Mouse (Mus musculus): ENCODE data around the gene Cd68. TPM values are rescaled to one million over a fixed set of nuclear protein-coding genes. Genes with fewer than 3 reads are reported as not detected.

Gene Cd68
- polyA plus RNA-seq, 1 experiment from 2014 or later, result 43.6 TPM

DNA sequence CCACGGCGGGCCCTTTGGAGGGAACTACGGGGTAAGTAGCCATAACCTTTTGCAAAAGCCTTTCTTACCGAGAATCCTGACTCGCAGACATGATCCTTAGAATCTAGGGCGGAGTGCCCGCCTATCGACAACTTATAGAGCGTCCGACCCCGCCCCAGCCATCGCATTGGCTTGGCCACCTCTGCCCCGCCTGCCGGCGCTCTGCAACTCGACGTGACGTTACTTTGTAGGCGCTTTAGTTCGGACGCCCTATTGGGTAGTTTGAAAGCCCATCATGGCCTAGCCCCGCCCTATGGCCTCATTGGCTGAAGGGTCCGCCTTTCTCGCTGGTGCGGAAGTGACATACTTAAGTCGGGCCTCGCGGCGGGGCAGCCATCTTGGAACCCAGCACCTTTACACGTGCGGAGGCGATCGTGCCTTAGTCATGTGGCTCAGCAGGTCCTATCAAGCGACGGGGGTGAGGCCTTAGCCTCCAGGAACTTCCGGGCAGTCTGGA, 6.3 kb upstream of the Cd68 start, which contains the start of gene Eif4a1:
Gene Eif4a1, minus strand, starts transcription at position 213 of the 496 bp plus-strand sequence.
- Histone ChIP-seq H3K9me3 (ENCODE audit: low read length) (no peaks in the 10 kb centered on the region), H3K36me3 (ENCODE audit: insufficient read depth, low read length) (peaks cover 53% of the 10 kb centered on the region), H3K27ac (ENCODE audit: low read length) (peak within 1 kb of the TSS; percentile 100), H3K4me2 (replicated peaks; ENCODE audit: low read depth, low read length) (peak within 1 kb of the TSS; percentile 67), H3K4me3 (ENCODE audit: low read depth, low read length) (peak within 1 kb of the TSS; percentile 100), H3K4me1 (ENCODE audit: insufficient read depth, low read depth, low read length) (peaks cover 4% of the 10 kb centered on the region; the same call in 1 of the 2 replicates), H3K9ac (replicated peaks; ENCODE audit: low read depth) (peak within 1 kb of the TSS; percentile 99), H3K27me3 (replicated peaks; ENCODE audit: insufficient read depth, low read length) (no peaks in the 10 kb centered on the region)
- peak; percentile 94 for ATAC-seq
- WGBS, result under 1% methylated on average over 36 of the region's 36 CpGs
- TF ChIP-seq EP300 (IDR thresholded peaks at IDR 0.05) (no peak), CTCF (IDR thresholded peaks at IDR 0.05) (0 out of 2 replicates have a peak, but pooled peaks have one; percentile 17)
- DNase-seq (ENCODE audit: low spot score), result peak; percentile 100

DNA sequence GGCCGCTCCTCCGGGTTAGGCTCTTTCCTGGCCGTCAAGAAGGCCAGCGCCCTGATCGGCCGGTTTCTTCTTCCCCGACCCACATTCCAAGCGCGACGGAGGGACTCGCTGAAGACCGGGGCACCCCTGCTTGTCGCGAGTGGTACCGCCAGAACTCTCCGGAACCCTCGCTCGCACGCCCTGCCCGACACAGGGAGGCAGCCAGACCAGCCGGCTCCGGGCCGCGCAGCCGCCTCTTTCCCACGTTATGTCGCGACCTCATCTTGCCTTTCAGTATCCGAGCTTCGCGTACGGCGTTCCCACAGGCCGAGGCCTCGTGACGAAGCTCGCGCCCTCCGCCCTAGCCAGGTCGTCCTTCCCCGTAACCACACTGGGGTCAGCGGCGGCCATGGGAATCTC, 5.8 kb upstream of the Cd68 start:
- TF ChIP-seq EP300 (IDR thresholded peaks at IDR 0.05) (no peak), CTCF (IDR thresholded peaks at IDR 0.05) (no peak)
- DNase-seq (ENCODE audit: low spot score), result no peak
- ATAC-seq, result peak; percentile 3; the same call in 1 of the 2 replicates
- peak overlapping the region; percentile 67 for H3K4me2 ChIP-seq (replicated peaks; ENCODE audit: low read depth, low read length)
- WGBS, result 2% methylated on average over 42 of the region's 43 CpGs
- H3K9me3 ChIP-seq (ENCODE audit: low read length), result no peaks in the 10 kb centered on the region
- peaks cover 4% of the 10 kb centered on the region; the same call in 1 of the 2 replicates for H3K4me1 ChIP-seq (ENCODE audit: insufficient read depth, low read depth, low read length)
- no peaks in the 10 kb centered on the region for H3K27me3 ChIP-seq (replicated peaks; ENCODE audit: insufficient read depth, low read length)
- H3K9ac ChIP-seq (replicated peaks; ENCODE audit: low read depth), result peak overlapping the region; percentile 99
- H3K27ac ChIP-seq (ENCODE audit: low read length), result peak overlapping the region; percentile 100
- H3K36me3 ChIP-seq (ENCODE audit: insufficient read depth, low read length), result peaks cover 48% of the 10 kb centered on the region
- peak overlapping the region; percentile 100 for H3K4me3 ChIP-seq (ENCODE audit: low read depth, low read length)

DNA sequence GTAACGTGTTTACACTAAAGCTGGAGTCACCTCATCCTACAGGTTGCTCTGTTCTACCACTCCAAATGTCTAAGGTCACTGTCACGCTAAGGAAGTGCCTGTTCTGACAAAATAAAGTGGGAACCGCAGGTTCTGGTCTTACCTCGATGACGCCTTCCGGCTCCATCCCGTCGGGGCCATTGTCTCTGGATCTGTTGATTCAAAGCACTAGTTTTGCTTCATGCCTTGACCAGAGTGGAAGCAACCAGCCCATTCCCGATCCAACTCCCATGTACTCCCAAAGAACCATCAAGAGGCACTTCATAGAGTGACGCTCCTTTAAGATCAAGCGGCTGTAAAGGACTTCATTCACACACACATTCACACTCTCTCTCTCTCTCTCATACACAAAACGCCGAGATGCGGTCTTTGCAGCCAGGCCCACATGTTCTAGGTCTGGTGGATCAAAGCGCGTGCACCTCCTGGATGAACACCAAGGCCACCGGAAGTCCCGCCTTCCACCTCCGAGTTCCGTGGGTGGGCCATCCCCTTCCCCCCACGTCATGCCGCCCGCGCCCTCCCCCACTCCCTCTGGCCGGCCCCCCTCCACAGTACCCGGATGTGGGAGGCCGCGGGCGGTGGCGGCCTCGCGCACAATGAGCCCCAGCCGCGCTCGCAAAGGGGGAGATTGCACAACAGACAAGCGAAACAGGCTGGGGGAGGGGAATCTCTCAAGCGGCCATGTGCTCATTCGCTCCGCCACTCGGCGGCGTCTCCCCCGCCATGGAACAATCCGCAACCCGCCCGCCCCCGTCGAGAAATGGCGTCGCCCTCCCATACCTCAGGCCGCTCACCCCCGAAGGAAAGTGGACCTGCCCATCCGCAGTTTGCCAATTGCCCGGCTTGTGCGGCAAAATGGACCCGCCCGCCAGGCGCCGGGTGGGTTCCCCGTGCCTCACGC, 5.1 kb upstream of the Cd68 start:
- peak overlapping the region; percentile 100 for H3K27ac ChIP-seq (ENCODE audit: low read length)
- H3K4me3 ChIP-seq (ENCODE audit: low read depth, low read length), result peak overlapping the region; percentile 100
- peak overlapping the region; percentile 99 for H3K9ac ChIP-seq (replicated peaks; ENCODE audit: low read depth)
- H3K4me2 ChIP-seq (replicated peaks; ENCODE audit: low read depth, low read length), result peak overlapping the region; percentile 67
- DNase-seq (ENCODE audit: low spot score), result peak; percentile 99
- ATAC-seq, result peak; percentile 82
- no peaks in the 10 kb centered on the region for H3K27me3 ChIP-seq (replicated peaks; ENCODE audit: insufficient read depth, low read length)
- under 1% methylated on average over 45 of the region's 61 CpGs for WGBS
- TF ChIP-seq CTCF (IDR thresholded peaks at IDR 0.05) (peak; percentile 44), EP300 (IDR thresholded peaks at IDR 0.05) (no peak)
- peaks cover 4% of the 10 kb centered on the region; the same call in 1 of the 2 replicates for H3K4me1 ChIP-seq (ENCODE audit: insufficient read depth, low read depth, low read length)
- H3K36me3 ChIP-seq (ENCODE audit: insufficient read depth, low read length), result peaks cover 44% of the 10 kb centered on the region
- H3K9me3 ChIP-seq (ENCODE audit: low read length), result no peaks in the 10 kb centered on the region

DNA sequence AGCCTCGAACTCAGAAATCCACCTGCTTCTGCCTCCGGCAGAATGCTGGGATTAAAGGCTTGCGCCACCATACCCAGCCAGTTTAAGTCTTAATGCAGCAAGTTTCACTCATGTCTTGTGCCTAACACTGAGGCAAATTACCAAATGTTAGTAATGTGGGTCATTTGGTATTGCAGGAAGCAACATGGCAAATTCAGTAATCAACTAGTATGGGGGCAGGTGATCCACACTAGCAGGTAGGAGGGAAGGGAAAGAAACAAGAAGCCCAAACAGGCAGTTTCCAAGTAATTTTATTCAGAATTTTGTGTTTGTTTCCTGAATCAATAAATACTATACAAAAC, 682 bp upstream of the Cd68 start:
- no peak overlapping the region; the same call in 1 of the 2 replicates for H3K27ac ChIP-seq (ENCODE audit: low read length)

DNA sequence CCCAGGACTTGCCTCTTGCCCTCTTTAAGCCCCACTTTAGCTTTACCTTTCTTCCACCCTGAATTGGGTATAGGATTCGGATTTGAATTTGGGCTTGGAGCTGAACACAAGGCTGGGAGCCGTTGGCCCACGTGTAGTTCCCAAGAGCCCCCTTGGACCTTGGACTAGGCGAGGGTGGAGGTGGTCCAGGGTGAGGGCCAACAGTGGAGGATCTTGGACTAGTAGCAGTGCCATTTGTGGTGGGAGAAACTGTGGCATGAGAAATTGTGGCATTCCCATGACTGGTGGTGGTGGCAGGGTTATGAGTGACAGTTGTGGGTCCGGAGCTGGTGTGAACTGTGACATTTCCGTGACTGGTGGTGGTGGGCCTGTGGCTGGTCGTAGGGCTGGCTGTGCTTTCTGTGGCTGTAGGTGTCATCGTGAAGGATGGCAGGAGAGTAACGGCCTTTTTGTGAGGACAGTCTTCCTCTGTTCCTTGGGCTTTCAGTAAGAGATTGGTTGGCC, 444 bp downstream of the Cd68 start:
- no peak for DNase-seq (ENCODE audit: low spot score)
- no peak for ATAC-seq
- peaks cover 22% of the 10 kb centered on the region; the same call in 1 of the 2 replicates for H3K36me3 ChIP-seq (ENCODE audit: insufficient read depth, low read length)

More for the DNA sequence above, 682 bp upstream of the Cd68 start:
- DNase-seq (ENCODE audit: low spot score), result no peak
- no peak for TF ChIP-seq CTCF (IDR thresholded peaks at IDR 0.05)
- no peak for TF ChIP-seq EP300 (IDR thresholded peaks at IDR 0.05)
- Histone ChIP-seq H3K4me2 (replicated peaks; ENCODE audit: low read depth, low read length) (no peak overlapping the region), H3K4me1 (ENCODE audit: insufficient read depth, low read depth, low read length) (peaks cover 8% of the 10 kb centered on the region; the same call in 1 of the 2 replicates), H3K9me3 (ENCODE audit: low read length) (no peaks in the 10 kb centered on the region), H3K9ac (replicated peaks; ENCODE audit: low read depth) (no peak overlapping the region), H3K4me3 (ENCODE audit: low read depth, low read length) (no peak overlapping the region), H3K36me3 (ENCODE audit: insufficient read depth, low read length) (peaks cover 22% of the 10 kb centered on the region; the same call in 1 of the 2 replicates), H3K27me3 (replicated peaks; ENCODE audit: insufficient read depth, low read length) (no peaks in the 10 kb centered on the region)
- 89% methylated on average over 3 of the region's 3 CpGs for WGBS
- ATAC-seq, result no peak

DNA sequence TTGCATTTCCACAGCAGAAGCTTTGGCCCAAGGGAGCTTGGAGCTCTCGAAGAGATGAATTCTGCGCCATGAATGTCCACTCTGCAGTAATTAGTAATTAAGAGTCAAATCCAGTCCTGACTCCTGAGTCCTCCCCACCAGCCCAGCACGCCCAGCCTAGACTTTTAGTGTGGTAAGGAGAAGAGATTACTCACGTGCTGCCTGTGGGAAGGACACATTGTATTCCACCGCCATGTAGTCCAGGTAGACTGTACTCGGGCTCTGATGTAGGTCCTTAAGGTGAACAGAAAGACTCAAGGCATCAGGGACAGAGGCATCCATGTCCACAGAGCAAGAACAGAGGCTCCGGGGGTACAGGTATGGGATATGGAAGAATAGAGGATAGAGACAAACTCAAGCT, 1.1 kb downstream of the Cd68 start:
- TF ChIP-seq CTCF (IDR thresholded peaks at IDR 0.05) (no peak), EP300 (IDR thresholded peaks at IDR 0.05) (no peak)
- peaks cover 12% of the 10 kb centered on the region; the same call in 1 of the 2 replicates for H3K4me1 ChIP-seq (ENCODE audit: insufficient read depth, low read depth, low read length)
- DNase-seq (ENCODE audit: low spot score), result no peak
- H3K9ac ChIP-seq (replicated peaks; ENCODE audit: low read depth), result no peak overlapping the region
- peaks cover 19% of the 10 kb centered on the region; the same call in 1 of the 2 replicates for H3K36me3 ChIP-seq (ENCODE audit: insufficient read depth, low read length)
- ATAC-seq, result no peak
- 0 out of 2 replicates have a peak overlapping the region, but pooled peaks have one; percentile 20 for H3K27ac ChIP-seq (ENCODE audit: low read length)
- no peak overlapping the region for H3K4me3 ChIP-seq (ENCODE audit: low read depth, low read length)
- no peaks in the 10 kb centered on the region for H3K27me3 ChIP-seq (replicated peaks; ENCODE audit: insufficient read depth, low read length)
- WGBS, result 89% methylated on average over 7 of the region's 7 CpGs
- no peak overlapping the region for H3K4me2 ChIP-seq (replicated peaks; ENCODE audit: low read depth, low read length)
- H3K9me3 ChIP-seq (ENCODE audit: low read length), result no peaks in the 10 kb centered on the region

More for the DNA sequence above, 444 bp downstream of the Cd68 start:
- H3K27ac ChIP-seq (ENCODE audit: low read length), result peak overlapping the region; percentile 20; the same call in 1 of the 2 replicates
- H3K4me2 ChIP-seq (replicated peaks; ENCODE audit: low read depth, low read length), result no peak overlapping the region
- 55% methylated on average over 9 of the region's 9 CpGs for WGBS
- no peaks in the 10 kb centered on the region for H3K27me3 ChIP-seq (replicated peaks; ENCODE audit: insufficient read depth, low read length)
- no peaks in the 10 kb centered on the region for H3K9me3 ChIP-seq (ENCODE audit: low read length)
- H3K9ac ChIP-seq (replicated peaks; ENCODE audit: low read depth), result no peak overlapping the region
- H3K4me1 ChIP-seq (ENCODE audit: insufficient read depth, low read depth, low read length), result peaks cover 12% of the 10 kb centered on the region; the same call in 1 of the 2 replicates
- H3K4me3 ChIP-seq (ENCODE audit: low read depth, low read length), result no peak overlapping the region
- TF ChIP-seq CTCF (IDR thresholded peaks at IDR 0.05), result no peak
- no peak for TF ChIP-seq EP300 (IDR thresholded peaks at IDR 0.05)
